Mouse (Mus musculus): ENCODE measurements around the gene Rpgr.

Gene Rpgr

DNA sequence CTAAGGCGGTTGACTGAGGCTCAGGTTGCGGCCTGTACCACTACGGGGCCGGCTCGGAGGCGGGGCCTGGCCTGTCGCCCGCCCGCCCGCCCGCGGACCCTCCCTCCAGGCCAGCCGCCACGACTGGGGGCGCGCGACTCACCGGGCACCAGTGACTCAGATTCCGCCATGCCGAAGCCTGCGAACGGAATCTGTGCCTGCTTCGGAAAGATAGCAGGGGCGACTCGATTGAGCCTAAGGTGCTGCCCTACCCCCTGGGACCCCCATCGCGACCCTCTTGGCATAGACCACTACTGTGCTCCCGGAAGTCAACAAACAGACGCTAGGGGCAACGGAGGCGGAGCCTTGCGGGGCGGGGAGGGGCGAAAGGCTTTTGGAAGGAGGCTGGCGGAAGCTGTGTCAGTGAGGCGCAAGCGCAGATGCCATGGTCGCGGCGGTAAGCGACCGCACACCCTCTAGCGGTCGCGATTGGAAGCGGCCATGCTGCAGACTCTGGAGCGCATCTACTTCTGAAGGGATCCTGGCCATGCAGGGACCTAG, at the start of gene Rpgr:
Gene Rpgr, minus strand, starts transcription at position 511 of the 540 bp plus-strand sequence.
- DNase-seq (ENCODE audit: low spot score), result peak; percentile 91

DNA sequence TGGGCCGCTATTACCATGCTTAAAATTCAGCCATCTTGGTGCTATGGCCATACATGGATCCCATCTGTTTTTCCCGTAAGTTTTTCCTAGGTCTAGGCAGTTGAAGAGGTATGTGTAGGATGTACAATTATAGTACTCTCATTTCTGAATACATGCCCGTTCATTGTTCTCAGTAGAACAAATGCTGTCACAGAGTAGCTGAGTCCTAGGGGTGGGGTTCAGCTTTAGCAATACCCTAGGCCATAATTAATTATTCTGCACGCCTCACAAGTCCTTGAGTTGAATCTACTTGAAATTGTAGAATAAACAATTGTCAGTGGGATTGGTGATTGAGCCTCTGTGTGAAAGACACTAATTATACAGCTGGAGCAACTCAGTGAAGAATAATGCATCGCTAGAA, 41.5 kb upstream of the Rpgr start:
- no peak for DNase-seq (ENCODE audit: low spot score)

DNA sequence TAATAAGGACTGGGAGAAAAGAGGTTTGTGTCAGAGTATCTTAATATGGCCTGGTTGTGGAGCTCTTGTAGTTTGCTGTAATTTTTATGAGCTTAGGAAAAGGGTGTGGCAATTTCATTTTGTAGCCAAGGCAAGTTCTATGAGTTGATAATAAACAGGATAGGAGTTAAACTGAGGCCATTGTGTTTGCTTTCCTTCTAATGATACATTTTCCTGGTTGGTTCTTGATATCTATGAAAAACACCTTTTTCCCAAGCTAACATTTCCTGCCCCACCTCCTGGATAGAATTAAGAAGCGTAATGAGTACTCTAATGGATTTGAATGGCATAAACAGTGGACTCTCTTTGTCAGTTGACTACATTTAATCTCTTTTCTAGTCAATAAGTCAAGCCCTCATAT, 41.1 kb upstream of the Rpgr start:
- no peak for DNase-seq (ENCODE audit: low spot score)

DNA sequence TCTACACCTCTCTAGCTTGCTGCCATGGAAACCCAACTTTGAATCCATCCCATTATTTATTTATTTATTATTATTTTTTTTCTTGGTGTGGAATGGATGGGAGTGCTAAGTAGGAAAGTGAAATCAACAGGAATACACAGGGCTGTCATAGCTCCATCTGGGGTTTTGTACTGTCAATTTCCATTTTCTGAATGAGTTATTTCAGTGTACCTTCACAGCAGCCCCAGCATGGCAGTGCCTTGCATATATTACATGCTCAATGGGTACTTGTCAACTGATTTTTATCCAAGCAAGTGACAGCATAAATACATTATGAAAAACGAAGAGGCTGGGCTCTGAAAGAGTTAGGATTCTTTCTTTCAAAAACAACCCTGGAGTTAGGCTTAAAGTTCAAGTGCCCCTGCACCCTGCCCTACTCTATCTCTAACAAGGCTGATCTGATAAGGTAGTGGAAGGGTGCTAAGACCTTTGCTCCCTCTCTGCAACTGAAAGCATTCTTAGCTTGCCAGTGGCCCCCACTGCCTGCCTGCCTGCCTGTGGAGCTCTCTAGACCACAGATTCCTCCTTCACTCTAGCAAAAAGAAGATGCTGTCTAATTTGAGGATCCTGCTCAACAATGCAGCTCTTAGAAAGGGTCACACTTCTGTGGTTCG, 35.3 kb upstream of the Rpgr start, which contains the start of gene Otc:
Gene Otc, plus strand, starts transcription at position 454 of the 653 bp plus-strand sequence.
- DNase-seq (ENCODE audit: low spot score), result no peak

DNA sequence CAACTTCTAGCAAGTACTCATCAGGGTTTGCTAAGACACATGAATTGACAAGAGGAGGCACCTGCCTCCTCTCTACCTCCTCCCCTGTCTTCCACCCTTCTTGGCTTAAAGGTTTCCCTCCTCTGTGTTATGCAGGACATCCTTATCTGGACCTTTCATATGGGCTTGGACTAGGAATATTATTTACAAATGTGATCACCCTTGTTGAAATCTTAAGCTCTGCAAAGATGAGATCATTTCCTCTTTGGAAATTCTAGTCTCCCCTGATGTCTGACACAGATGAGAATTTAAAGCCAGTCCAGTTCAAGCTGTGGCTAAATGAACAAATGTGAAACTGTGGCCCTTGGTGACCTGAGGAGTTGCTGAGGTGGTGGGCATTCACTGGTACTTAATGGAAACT, 34.6 kb upstream of the Rpgr start:
- no peak for DNase-seq (ENCODE audit: low spot score)

DNA sequence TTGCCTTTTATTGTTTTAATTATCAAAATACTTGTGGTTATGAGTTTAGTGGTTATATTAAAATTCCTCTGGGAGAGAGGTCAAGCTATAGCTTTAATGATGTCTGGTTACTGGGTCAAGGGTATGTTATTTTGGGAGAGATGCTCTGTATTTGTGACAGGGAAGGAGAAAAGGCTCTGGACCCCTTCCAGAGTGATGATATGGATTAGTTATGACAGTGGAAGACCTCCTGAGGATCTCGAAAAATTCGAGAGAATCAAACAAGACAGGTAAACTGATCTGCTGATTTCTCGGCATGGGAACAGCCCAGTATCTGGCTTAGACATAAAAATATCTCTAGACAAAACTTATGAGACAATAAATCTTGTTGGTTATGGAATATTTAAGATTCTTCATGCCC, 27.2 kb upstream of the Rpgr start:
- no peak for DNase-seq (ENCODE audit: low spot score)

DNA sequence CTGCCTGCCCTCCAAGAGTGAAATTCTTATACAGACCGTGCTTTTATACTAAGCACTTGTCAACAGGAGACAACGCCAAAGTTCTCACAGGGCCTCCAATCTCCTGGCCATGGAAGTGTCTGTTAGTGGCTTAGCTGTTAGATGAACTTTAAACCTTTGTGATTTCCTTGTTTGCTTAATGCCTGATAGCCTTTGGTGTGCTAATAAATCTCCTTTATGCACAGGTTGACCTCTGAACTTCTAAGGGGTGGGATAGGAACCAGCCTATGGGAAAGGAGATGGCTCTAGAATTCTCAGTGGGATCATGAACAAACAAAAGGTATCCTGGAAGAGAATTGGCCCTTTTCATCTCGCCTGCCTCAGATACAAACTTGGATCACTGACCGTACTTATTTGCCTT, 22.8 kb upstream of the Rpgr start:
- DNase-seq (ENCODE audit: low spot score), result no peak

DNA sequence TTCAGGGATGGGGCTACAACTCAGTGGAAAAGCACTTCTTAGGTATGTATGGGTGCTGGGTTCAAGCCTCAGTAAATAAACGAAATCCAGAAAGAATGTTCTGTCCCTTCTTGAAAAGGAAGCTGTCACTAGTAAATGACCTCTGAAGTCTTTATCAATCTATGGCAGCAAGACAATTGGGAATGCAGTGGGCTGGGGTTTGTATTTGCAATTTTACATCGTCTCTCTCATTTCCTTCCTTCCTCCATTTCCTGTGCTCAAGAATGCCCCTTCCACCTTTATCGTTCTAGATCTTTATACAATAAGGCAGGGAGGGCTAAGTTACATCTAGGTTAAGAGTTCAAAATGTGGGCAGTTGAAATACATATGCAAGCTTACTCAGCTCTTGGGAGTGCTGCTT, 17.9 kb upstream of the Rpgr start:
- no peak for DNase-seq (ENCODE audit: low spot score)

DNA sequence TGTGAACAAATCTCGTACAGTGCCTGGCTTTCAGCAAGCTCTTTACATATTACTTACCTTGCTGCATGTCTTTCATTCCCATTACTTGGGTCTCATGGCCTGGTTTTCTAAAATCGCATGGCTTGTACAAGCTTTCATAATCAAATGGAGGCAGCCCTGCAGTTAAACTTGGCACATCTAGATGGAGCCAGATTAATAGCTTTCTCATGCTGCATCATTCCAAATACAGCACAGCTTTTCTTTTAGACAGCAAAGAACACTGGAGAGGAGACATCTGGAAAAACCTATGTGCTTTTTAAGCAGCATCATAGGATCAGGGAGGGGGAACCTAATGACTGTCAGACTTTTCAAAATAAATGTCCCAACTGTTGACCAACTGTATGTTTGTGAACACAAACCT, 16.3 kb upstream of the Rpgr start:
- DNase-seq (ENCODE audit: low spot score), result no peak

DNA sequence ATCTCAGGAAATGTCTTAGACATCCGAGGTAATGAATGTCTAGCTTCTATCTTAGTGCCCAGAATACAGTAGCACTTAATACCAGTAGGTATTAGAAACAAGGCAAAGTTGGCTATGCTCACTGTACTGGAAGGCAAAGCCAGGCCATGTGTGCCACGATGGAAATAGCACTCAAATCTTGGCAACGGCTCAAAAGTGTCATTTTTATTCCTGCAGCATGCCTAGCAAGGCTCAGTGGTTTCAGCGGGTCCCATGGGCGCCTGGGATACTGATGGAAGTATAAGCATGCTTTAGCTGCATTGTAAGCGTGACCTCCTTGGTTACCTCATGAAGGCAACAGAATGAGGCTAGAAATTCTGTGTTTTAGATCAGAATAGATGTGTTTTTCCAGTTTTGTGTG, 2.6 kb upstream of the Rpgr start:
- no peak for DNase-seq (ENCODE audit: low spot score)

DNA sequence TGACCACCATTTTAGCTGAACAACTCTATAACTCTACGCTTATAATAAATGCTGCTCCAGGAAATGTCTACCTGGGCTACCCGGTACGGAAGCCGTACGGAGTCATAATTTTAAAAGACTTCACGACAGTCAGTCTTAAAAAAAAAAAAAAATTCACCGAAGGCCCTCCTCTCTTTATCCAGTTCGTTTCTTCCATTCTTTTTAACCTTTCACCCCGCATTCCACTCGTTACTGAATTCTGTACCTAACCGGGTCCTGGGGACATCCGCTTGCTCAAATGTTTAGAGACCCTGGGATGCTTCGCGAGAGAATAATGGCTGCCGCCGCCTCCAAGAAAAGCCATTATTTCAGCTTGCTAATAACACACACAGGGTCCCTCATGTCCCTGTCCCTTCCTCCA, 748 bp downstream of the Rpgr start:
- DNase-seq (ENCODE audit: low spot score), result peak; percentile 26

DNA sequence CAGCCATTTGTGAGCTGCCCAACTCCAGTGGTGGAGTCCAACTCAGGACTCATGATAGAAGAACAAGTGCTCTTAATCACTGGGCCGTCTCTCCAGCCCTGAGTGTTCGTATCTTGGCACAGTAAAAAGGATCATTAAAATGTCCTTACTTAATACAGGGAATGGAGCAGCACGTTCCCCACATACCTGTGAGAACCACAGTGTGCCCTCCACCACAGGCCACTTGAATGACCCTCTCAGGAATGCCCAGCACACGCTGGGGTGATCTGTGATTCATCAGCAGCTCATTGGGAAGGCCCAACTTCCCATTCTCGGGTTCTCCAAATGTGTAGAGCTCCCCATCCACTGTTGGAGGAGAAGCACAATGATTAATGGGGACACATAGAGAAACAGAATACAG, 10.8 kb downstream of the Rpgr start:
- DNase-seq (ENCODE audit: low spot score), result no peak

DNA sequence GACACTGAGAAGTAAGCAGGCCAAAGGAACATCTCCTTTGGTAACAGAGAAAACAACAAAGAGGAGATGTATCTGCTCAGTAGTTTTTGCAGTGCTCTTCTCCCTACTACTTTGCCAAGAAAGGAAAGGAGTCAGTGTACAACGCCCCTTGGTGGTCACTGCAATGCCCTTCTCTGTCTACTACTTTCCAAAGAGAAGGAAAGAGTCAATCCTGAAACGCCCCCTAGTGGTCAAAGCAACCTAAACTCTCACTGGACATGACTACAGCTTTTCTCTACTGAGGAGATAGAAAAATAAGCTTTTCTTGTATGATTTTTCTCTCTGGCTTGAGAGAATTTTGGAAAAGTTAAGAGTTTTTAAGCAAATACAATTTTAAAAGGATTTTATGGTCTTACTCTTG, 15.4 kb downstream of the Rpgr start:
- DNase-seq (ENCODE audit: low spot score), result peak; percentile 15

DNA sequence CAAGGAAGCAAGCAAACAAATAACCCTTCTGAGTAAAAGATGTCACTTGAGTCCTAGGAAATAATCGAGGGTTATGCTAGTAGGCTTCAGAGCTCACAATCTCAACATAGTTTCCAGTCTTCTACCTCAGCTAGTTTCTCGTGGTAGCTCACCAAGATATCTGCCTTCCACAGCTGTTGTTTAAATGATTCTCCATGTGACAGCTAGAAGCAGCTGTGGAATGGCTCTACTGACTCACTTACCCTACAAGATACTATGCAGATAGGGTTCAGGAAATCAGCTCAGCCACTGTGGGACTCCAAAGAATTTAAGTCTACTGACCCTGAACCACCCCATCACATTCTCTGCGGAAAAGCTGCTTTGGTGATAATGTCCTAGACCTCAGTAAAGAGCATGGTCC, 64.3 kb downstream of the Rpgr start:
- DNase-seq (ENCODE audit: low spot score), result no peak

DNA sequence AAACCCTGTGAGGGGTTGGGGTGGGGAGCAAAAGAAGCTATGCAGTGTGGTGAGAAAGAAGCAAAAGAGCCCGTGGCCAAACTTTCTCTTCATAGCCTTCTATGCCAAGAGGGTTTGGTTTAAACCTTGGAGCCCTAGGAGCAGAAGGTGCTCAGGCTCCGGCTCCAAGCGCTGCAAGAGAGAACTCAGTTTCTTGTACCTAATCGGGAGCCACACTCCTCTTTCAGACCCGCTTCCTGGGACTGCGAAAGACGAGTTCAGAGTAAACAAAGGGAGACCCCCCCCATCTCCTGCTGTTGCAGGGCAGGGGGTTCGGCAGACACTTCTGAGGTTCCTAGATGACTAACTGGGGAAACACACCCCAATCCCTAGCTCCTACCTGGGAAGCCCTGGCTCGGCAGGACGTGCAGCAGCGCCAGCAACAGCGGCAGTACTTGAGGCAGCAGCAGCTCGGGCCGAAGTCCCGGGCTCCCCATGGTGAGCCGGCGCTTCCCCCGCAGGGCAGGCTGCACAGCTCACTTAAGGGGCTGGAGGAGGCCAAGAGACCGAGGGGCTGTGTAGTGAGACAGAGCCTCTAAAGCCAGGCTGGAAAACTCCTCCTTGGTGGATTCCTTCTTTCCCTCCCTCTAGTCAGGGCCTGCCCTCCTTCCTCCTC, 99.5 kb downstream of the Rpgr start, which contains the start of gene Srpx:
Gene Srpx, minus strand, starts transcription at position 645 of the 655 bp plus-strand sequence.
- DNase-seq (ENCODE audit: low spot score), result no peak

DNA sequence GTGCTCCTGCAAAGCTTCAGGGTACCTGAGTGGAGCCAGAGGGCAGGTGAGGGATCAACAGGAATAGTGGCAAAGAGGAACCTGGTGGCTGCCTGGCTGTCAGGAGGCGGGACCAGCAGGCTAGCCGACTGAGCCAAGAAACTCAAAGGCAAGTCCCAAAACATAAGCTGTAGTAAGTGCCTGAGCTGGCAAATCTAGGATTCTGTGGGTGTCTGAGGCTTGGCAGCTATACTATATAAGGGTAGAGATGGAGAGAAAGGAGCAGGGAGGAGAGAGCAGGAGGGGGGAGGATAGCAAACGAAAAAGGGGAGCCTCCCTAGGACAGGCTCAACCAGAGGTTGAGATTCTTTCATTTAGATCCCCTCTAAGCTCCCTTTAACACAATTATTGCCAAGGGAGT, 100.9 kb downstream of the Rpgr start:
- no peak for DNase-seq (ENCODE audit: low spot score)

DNA sequence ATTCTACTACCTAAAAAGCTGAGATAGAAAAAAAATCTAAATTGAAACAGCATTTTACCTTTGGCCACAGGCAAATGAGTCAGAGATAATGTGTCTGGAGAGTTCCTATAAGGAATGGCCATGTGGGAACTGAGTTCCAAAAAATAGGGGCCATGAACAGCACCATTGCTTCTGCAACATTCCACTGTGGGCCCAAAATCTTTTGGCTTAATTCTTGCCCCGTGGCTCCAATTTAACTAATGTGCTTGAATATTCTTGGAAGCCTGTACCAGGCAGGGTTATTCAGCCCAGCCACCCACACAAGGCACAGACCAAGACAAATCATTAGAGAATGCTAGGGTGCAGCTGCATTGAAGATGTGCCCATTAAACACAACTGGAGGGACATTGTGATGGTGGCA, 106.0 kb downstream of the Rpgr start:
- DNase-seq (ENCODE audit: low spot score), result no peak

DNA sequence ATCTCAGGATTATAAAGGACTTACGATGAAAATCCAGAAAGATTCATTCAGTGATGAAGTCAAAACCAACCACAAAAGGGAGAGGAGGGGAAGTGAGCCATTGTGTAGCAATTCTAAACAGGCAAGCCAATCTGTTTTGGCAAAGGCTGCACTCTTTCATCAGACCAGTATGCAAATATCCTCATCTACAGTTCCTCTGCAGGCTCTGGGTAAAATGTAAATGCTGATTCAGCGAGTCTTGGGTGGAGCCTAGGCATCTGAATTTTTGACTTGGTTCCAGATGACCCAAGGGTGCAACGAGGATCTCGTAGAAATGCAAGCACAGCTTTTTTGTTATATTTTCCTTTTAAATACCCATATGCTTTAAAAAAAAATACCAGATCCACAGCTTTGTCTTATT, 108.2 kb downstream of the Rpgr start:
- no peak for DNase-seq (ENCODE audit: low spot score)

DNA sequence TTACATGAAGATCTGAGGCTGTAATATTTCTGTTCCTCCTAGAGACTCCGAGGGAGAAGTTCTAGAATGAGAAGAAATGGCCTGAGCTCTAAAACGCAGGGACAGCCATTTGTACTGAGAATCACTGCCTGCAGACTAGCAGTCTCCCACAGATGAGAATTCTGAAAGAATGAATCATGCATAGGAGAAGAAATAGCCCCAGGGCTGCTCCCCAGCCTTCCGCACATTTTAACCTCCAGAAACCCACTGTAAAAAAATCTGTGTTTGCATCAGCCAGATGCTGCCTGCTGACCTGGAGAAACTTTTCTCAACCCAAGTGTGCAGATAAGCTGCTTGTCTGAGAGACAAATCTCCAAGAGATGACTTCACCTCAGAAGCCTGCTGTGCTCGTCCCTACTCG, 111.2 kb downstream of the Rpgr start:
- no peak for DNase-seq (ENCODE audit: low spot score)

DNA sequence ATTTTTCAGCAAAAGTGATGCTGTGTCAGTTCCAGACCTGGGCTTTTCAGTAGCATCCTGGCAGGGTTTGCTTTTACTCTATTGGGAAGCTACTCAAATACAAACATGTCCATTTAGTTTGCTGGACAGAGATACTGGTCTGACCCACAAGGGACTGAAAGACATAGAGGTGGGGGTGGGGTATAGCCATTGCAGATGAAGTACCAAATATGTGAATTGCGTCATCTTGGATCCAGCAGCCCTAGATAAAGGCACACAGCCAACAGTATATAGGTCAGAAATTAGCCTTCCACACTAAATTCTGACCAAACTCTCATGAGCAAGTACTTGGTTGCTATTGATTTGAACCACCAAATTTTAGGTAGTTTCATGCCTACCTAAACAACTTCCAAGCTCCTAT, 114.0 kb downstream of the Rpgr start:
- DNase-seq (ENCODE audit: low spot score), result no peak

DNA sequence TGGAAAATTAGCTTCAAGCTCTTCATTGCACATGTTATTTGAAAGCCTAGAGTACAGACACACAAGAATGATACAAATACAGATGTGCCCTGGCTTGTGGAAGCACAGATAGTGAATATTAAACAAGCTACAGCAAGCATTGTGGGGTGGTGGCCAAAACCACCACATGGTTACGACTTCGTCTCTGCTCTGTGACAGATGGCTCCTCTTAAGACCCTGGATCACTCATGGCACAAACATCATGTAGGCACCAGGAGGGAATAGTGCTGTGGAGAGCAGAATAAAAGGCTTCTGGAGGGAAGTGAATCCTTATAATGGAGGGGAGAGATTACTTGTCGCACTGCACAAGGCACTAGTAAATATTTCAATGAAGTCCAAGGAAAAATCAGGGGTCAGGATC, 120.9 kb downstream of the Rpgr start:
- no peak for DNase-seq (ENCODE audit: low spot score)

DNA sequence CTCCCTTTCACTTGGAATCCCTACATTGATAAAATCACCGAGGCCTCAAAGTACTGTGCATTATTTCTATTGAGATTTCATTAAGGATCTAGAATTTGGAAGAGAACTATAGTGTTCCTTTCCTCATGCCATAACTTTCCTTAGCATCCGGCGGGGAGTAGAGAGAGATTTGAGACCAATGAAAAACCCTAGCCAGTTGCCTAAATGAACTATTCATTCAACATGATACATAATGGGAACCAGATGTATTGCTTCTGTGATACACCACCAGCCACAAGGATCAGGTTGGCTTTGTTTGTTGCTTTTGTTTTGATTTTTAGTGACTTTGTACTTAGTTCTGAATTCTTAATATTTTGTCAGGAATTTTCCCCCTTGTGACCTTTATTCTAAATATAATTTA, 136.3 kb downstream of the Rpgr start:
- DNase-seq (ENCODE audit: low spot score), result no peak

DNA sequence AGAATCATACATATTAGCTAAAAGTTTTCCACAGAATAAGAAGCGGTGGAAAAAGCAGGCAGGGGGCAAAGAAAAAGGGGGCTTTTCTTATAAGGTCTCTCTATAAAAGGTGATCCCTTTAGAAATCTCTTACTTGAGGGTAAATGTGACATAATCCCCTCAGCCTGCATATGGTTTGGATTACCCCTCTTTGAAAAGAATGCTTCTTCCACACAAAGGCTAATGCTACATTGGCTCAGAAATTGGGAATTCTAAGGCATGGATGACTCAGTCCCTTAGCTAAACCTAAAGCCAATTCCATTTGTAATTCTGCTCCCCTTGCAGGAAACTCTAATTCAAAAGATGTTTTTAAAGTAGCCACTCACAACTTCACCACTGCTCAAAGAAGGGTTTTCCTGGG, 136.7 kb downstream of the Rpgr start:
- no peak for DNase-seq (ENCODE audit: low spot score)

DNA sequence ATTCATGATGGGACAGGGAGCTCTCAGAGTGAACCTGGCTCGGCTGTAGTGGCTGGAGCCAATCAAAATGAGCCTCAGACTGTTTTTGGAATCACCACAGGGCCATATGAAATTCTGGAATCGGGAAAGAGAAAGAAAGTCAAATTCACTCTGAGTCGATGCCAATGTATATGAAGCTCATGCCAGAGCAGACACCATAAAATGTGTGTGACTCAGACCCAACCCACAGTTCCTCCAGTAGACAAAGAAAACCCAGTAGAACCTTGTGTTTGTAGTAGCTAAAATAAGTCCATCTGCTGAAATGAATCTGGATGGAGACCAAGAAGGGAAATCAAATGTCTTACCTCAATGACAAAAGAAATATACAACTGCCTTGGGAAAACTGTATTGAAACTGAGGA, 142.8 kb downstream of the Rpgr start:
- no peak for DNase-seq (ENCODE audit: low spot score)
